Mouse (Mus musculus) regulatory T cell (primary cell): ENCODE results near the gene Lgals3.

Experiments
- in situ Hi-C: fragments of 300-600 bp; cut with MboI, MseI; formaldehyde crosslinking; loops from one replicate; pipeline ENCODE4 v1.15.1; 2025; ENCODE audit warnings: high pct_unique_total_duplicates

The Lgals3 gene

DNA sequence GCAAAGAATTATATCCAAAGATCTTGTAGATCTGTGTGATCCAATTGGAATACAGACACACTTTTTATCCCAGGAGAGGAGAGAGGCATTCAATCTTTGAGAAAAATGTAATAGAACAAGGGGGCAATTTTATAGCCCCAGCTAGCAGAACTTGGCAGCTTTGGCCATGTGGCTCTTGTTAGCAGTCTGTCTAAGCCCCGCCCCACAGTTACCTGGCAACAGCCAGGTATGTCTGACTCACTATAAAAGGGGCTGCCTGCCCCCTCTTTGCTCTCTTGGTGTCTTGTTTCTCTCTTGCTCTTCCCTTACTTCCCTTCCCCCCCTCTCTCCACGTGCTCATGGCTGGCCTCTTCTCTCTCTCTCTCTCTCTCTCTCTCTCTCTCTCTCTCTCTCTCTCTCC is 54.1 kb downstream of the Lgals3 start:
- in situ Hi-C loops, result no loop called here

DNA sequence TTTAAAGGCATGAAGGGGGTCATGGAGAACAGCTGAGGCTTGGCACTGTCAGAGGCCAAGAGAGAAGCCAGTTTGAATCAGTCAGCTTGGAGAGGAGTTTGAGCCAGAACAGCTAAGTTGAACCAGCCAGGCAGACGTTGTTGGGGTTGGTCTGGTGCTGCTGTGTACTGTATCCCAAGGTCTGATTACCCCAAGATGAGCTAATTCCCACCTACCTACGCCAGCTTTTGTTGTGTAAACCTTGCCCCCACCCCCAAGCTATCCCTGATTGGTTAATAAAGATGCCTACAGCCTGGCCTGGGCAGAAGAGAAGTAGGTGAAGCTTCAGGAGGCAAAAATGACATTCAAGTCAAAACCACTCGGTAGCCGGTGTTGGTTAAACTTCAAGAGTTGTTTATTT is 54.9 kb downstream of the Lgals3 start:
- in situ Hi-C loops, result no loop called here

DNA sequence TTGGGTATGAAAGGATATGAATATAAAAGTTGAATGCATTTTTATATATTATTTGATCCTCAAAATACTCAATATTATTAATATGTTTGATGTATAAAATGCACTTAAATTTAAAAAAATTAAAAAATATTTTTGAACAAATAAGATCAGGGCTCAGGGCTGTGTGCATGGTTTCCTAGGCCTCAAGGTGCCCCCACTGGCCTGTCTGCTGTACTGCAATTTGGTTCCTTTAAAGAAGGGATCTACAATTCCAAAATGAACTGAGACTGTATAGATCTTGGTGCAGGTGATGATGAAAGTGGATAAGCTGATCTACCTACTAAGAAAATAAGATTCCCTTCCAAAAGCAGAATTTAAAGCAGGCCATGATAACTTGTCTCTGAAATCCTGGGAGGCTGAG is 65.4 kb downstream of the Lgals3 start:
- in situ Hi-C loops, result no loop called here
